Comparison of ENCODE assay signal across 14 mouse cellular contexts in genomic region chr5:23816681-23817080, GRCm38 (mm10).
"Had no signal": no experiment of that assay in that cellular context is flagged by ENCODE, and none has a peak within 500 bp of the region (broad histone marks: within the 10 kb centered on the region; RNA-seq: fewer than 3 reads in every experiment).

No protein-coding gene starts in this region.

- DNase-seq: kidney, adult 8-10 months; lung, embryonic 14.5 days; lung, postnatal 10 days; lung, postnatal 4 days; midbrain, embryonic 14.5 days; right cerebral cortex, adult 18-20 months; right cerebral cortex, postnatal 25 days; thymus, postnatal 36 days had no signal

- H3K4me1 ChIP-seq: limb, embryonic 15.5 days; liver, embryonic 12.5 days; midbrain, embryonic 10.5 days; neural tube, embryonic 15.5 days had no signal

- H3K27ac ChIP-seq: kidney, postnatal 0 days; limb, embryonic 15.5 days; liver, embryonic 12.5 days; midbrain, embryonic 10.5 days; neural tube, embryonic 15.5 days had no signal

- H3K4me3 ChIP-seq: limb, embryonic 15.5 days; liver, embryonic 12.5 days; midbrain, embryonic 10.5 days; myocyte; neural tube, embryonic 15.5 days had no signal
